Mouse (Mus musculus) forebrain, embryonic 12.5 days (tissue): ENCODE measurements around the gene Arl5a. TPM values are rescaled to one million over a fixed set of nuclear protein-coding genes. Genes with fewer than 3 reads are reported as not detected.

Experiments used
- ATAC-seq: fragments of 200-750 bp; cut with Nextera tagmentation; 2 replicates; pipeline ENCODE4 v1.8.0; 2017; ENCODE audit warnings: moderate TSS enrichment; ENCODE audit not compliant: low FRiP score
- H3K27ac ChIP-seq: fragments of 300-500 bp; sonication (generic); 2 replicates; pipeline ENCODE4 v1.5.1; 2016; ENCODE audit warnings: mild to moderate bottlenecking
- H3K27me3 ChIP-seq: fragments of 300-500 bp; sonication (generic); 2 replicates; pipeline ENCODE4 v1.6.1; 2016; ENCODE audit warnings: mild to moderate bottlenecking
- H3K36me3 ChIP-seq: fragments of 300-500 bp; sonication (generic); replicated peaks from 2 replicates; pipeline ENCODE4 v1.6.1; 2016; ENCODE audit warnings: mild to moderate bottlenecking
- H3K4me1 ChIP-seq: fragments of 300-500 bp; sonication (generic); 2 replicates; pipeline ENCODE4 v1.6.1; 2016
- H3K4me2 ChIP-seq: fragments of 300-500 bp; sonication (generic); 2 replicates; pipeline ENCODE4 v1.6.1; 2016; ENCODE audit warnings: mild to moderate bottlenecking, moderate library complexity
- H3K4me3 ChIP-seq: fragments of 300-500 bp; sonication (generic); replicated peaks from 2 replicates; pipeline ENCODE4 v1.5.1; 2016; ENCODE audit warnings: mild to moderate bottlenecking
- H3K9ac ChIP-seq: fragments of 300-500 bp; sonication (generic); 2 replicates; pipeline ENCODE4 v1.6.1; 2016; ENCODE audit warnings: mild to moderate bottlenecking
- H3K9me3 ChIP-seq: fragments of 300-500 bp; sonication (generic); 2 replicates; pipeline ENCODE4 v1.6.1; 2016
- WGBS: fragments of 180-500 bp; shearing (Covaris S2); methylation state at CpG from one replicate; pipeline ENCODE4 v1.1.7; 2016; 5-methylcytosine and 5-hydroxymethylcytosine counted together
- polyA plus RNA-seq: library from polyadenylated mRNA; unstranded; fragments of >200 nt; fragmentation: Nextera tagmentation; extraction: Ambion mirVana; gene quantifications from 2 replicates; pipeline ENCODE4 v1.2.1, GENCODE M21; 2016

Gene Arl5a
- 67.8 and 72.3 TPM in 2 replicates for polyA plus RNA-seq

- Histone ChIP-seq H3K9ac (peak within 1 kb of the TSS; percentile 94), H3K27me3 (no peaks in the 10 kb centered on the region), H3K36me3 (no peaks in the 10 kb centered on the region), H3K4me2 (peak within 1 kb of the TSS; percentile 56), H3K27ac (peak within 1 kb of the TSS; percentile 91), H3K4me3 (peak within 1 kb of the TSS; percentile 93), H3K9me3 (no peaks in the 10 kb centered on the region), H3K4me1 (peaks cover 26% of the 10 kb centered on the region)
- ATAC-seq = peak; percentile 96
- under 1% methylated on average over 33 of the region's 57 CpGs for WGBS
Measured at GRCm38 (mm10) chr2:52424747-52425522, at the start of gene Arl5a. Arl5a (minus strand) TSS chr2:52424901.

- H3K4me1 ChIP-seq = no peaks in the 10 kb centered on the region
- no peaks in the 10 kb centered on the region for H3K36me3 ChIP-seq
- H3K9ac ChIP-seq = no peak overlapping the region
- no peak for ATAC-seq
- H3K4me3 ChIP-seq = no peak overlapping the region
- no peak overlapping the region for H3K4me2 ChIP-seq
- H3K27ac ChIP-seq = no peak overlapping the region
- H3K9me3 ChIP-seq = no peaks in the 10 kb centered on the region
- H3K27me3 ChIP-seq = peaks cover 6% of the 10 kb centered on the region; the same call in 1 of the 2 replicates
- WGBS = 49% methylated on average over 4 of the region's 4 CpGs
Measured at GRCm38 (mm10) chr2:52471545-52472291, 47.0 kb upstream of the Arl5a start.

DNA sequence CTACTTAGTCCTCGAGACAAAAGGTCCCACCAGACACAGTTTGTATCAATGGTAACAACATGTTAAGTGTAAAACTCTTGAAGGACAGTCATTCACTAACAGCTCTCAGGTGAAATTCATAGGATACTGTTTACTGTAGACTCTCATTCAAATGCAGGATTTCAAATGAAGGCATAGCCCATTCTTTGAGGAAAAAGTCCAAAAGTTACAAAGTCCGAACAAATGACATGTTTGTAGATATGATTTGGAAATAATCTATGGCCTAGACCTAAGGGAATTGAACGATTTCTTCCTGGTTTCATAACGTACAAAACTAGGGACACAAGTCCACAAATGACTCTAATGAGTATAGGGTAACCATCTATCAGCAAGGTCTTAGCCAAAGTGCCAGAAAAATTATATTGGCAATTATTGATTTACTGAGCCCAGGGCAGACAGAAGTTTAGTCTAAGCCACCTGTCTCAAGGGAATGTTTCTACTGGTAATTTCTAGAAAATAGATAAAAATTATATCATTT, 45.4 kb upstream of the Arl5a start:
- Histone ChIP-seq H3K9ac (no peak overlapping the region), H3K36me3 (no peaks in the 10 kb centered on the region), H3K27ac (no peak overlapping the region), H3K4me1 (no peaks in the 10 kb centered on the region), H3K9me3 (no peaks in the 10 kb centered on the region), H3K4me2 (no peak overlapping the region), H3K4me3 (no peak overlapping the region), H3K27me3 (peaks cover 6% of the 10 kb centered on the region; the same call in 1 of the 2 replicates)
- no peak for ATAC-seq
- 87% methylated on average over 4 of the region's 4 CpGs for WGBS

GRCm38 (mm10) chr2:52467629-52468028, 42.9 kb upstream of the Arl5a start:
- ATAC-seq = no peak
- 88% methylated on average over 6 of the region's 6 CpGs for WGBS
- Histone ChIP-seq H3K4me2 (no peak overlapping the region), H3K27me3 (no peaks in the 10 kb centered on the region), H3K9ac (no peak overlapping the region), H3K9me3 (no peaks in the 10 kb centered on the region), H3K4me3 (no peak overlapping the region), H3K36me3 (no peaks in the 10 kb centered on the region), H3K27ac (no peak overlapping the region), H3K4me1 (no peaks in the 10 kb centered on the region)

DNA sequence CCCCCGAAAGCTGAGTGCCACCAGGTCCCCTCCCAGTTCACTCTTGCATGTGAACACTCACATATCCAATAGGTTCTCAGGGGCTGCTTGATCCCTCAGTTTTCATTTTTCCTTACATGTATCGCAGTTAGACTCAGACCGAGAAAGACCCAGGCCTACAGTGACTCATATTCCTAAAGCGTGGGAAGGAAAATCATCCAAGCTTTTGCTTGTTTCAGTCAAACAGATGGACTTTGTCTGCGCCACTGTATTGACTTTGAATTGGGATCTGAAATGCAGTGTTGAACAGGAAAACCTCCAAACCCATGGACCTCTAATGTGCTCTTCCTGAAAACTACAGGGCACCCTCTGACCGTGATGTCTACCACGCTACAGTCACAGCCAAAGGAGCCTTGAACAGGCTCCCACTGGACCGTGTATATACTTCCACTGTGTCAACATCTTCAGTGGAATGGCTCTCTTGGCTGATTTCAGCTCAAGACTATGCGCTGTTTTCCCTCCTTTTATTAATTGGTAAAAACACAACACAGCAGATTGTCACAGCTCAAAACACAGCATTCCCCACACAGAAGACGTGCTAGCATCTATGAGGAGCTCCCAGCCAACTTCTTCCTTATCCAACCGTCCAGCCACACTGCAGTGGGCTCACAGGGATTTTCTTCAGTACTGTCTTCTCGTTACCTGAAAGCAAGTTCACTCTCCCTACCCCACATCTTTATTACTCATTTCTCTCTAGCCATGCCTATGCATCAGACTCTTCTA, 36.7 kb upstream of the Arl5a start:
- Histone ChIP-seq H3K27me3 (no peaks in the 10 kb centered on the region), H3K27ac (no peak overlapping the region), H3K4me1 (no peaks in the 10 kb centered on the region), H3K9ac (no peak overlapping the region), H3K9me3 (no peaks in the 10 kb centered on the region), H3K4me3 (no peak overlapping the region), H3K4me2 (no peak overlapping the region), H3K36me3 (no peaks in the 10 kb centered on the region)
- 91% methylated on average over 12 of the region's 12 CpGs for WGBS
- ATAC-seq = no peak

- ATAC-seq = no peak
- no peak overlapping the region for H3K4me2 ChIP-seq
- no peak overlapping the region for H3K9ac ChIP-seq
- no peak overlapping the region for H3K4me3 ChIP-seq
- no peak overlapping the region for H3K27ac ChIP-seq
- H3K9me3 ChIP-seq = no peaks in the 10 kb centered on the region
- no peaks in the 10 kb centered on the region for H3K27me3 ChIP-seq
- H3K4me1 ChIP-seq = no peaks in the 10 kb centered on the region
- no peaks in the 10 kb centered on the region for H3K36me3 ChIP-seq
- 71% methylated on average over 7 of the region's 7 CpGs for WGBS
Measured at GRCm38 (mm10) chr2:52455606-52456479, 31.1 kb upstream of the Arl5a start.

DNA sequence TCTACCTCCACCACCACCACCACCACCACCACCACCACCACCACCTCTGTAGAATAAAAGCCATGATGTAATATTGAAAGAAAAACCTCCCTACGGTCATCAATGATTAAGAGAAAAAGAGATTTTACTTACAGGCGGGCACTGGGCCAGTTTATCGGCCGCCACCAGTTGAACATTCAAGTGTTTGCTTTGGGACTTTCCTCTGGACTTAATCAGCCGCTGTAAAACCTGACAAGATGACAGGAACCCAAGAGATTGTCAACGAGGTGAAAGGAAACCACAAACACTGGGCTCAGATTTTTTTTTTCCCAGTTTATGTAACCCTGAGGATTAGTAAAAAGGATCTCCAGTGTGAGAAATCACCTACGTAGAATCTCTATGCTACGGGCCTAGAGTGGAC, 25.1 kb upstream of the Arl5a start:
- H3K4me3 ChIP-seq = no peak overlapping the region
- H3K4me2 ChIP-seq = no peak overlapping the region
- 92% methylated on average over 8 of the region's 8 CpGs for whole genome bisulfite sequencing
- no peak for ATAC-seq
- no peaks in the 10 kb centered on the region for H3K4me1 ChIP-seq
- H3K27ac ChIP-seq = no peak overlapping the region
- H3K36me3 ChIP-seq = no peaks in the 10 kb centered on the region
- no peaks in the 10 kb centered on the region for H3K27me3 ChIP-seq
- no peaks in the 10 kb centered on the region for H3K9me3 ChIP-seq
- H3K9ac ChIP-seq = no peak overlapping the region

DNA sequence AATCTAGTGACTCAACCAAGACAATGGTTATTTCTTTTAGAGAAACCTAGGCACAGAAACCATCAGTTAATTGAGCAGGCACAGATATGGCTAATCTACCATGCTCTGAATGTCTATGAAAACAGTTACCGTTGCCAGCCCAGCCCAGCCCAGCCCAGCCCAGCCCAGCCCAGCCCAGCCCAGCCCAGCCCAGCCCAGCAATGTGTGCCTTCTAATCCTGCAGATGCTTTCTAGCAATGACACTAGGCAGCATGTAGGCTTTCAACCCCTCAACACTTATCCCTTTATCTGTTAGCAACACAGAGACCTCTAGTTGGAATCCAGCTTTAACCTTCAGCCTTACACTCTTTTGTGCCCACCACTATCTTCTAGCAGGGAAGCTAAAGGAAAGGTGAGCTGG, 24.2 kb upstream of the Arl5a start:
- no peak overlapping the region for H3K27ac ChIP-seq
- no peak overlapping the region for H3K4me2 ChIP-seq
- H3K4me1 ChIP-seq = no peaks in the 10 kb centered on the region
- no peaks in the 10 kb centered on the region for H3K27me3 ChIP-seq
- no peak for ATAC-seq
- no peaks in the 10 kb centered on the region for H3K9me3 ChIP-seq
- H3K4me3 ChIP-seq = no peak overlapping the region
- 90% methylated on average over 1 of the region's 1 CpGs for WGBS
- H3K36me3 ChIP-seq = no peaks in the 10 kb centered on the region
- H3K9ac ChIP-seq = no peak overlapping the region

DNA sequence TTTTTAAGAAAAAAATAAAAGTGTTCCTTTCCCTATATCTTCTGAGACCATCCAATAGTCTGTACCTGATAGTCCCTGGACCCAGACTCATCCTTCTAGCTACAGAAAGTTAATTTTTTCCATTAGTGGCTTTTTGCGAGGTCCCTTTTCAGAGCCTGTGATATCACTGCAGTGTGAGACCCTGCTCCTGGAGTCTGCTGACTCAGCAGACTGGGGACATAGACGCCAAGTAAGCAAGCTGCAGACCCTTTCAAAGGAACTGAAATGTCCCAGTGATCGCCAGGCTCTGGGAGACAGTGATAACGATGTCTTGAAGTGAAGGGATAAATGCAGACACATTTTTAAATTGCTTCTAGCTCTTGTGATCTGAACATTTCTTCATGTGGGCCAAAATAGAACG, 21.9 kb upstream of the Arl5a start:
- no peak for ATAC-seq
- 73% methylated on average over 5 of the region's 5 CpGs for WGBS
- no peaks in the 10 kb centered on the region for H3K36me3 ChIP-seq
- no peaks in the 10 kb centered on the region for H3K27me3 ChIP-seq
- H3K4me3 ChIP-seq = no peak overlapping the region
- H3K9ac ChIP-seq = no peak overlapping the region
- H3K4me1 ChIP-seq = peaks cover 4% of the 10 kb centered on the region; the same call in 1 of the 2 replicates
- no peak overlapping the region for H3K4me2 ChIP-seq
- no peak overlapping the region for H3K27ac ChIP-seq
- H3K9me3 ChIP-seq = no peaks in the 10 kb centered on the region

GRCm38 (mm10) chr2:52442125-52442524, 17.4 kb upstream of the Arl5a start:
- WGBS = 39% methylated on average over 5 of the region's 5 CpGs
- H3K9me3 ChIP-seq = no peaks in the 10 kb centered on the region
- ATAC-seq = no peak
- no peaks in the 10 kb centered on the region for H3K27me3 ChIP-seq
- no peak overlapping the region for H3K27ac ChIP-seq
- no peak overlapping the region for H3K4me3 ChIP-seq
- H3K4me2 ChIP-seq = no peak overlapping the region
- peaks cover 4% of the 10 kb centered on the region; the same call in 1 of the 2 replicates for H3K4me1 ChIP-seq
- no peaks in the 10 kb centered on the region for H3K36me3 ChIP-seq
- no peak overlapping the region for H3K9ac ChIP-seq

- no peak overlapping the region for H3K27ac ChIP-seq
- no peak overlapping the region for H3K4me3 ChIP-seq
- peaks cover 4% of the 10 kb centered on the region; the same call in 1 of the 2 replicates for H3K4me1 ChIP-seq
- H3K9me3 ChIP-seq = no peaks in the 10 kb centered on the region
- H3K36me3 ChIP-seq = no peaks in the 10 kb centered on the region
- H3K9ac ChIP-seq = no peak overlapping the region
- no peak for ATAC-seq
- H3K27me3 ChIP-seq = no peaks in the 10 kb centered on the region
- WGBS = 85% methylated on average over 4 of the region's 4 CpGs
- no peak overlapping the region for H3K4me2 ChIP-seq
Measured at GRCm38 (mm10) chr2:52440420-52441015, 15.8 kb upstream of the Arl5a start.
